Mouse (Mus musculus) liver, postnatal 0 days (tissue): ENCODE results near the gene Anks1b. TPM values are rescaled to one million over a fixed set of nuclear protein-coding genes. Genes with fewer than 3 reads are reported as not detected.

ENCODE experiments used
- ATAC-seq: fragments of 200-750 bp; cut with Nextera tagmentation; 2 replicates; pipeline ENCODE4 v1.8.0; 2017; ENCODE audit warnings: mild to moderate bottlenecking, moderate library complexity
- DNase-seq: peaks from one replicate; pipeline ENCODE4 v3.0.0-alpha.2; 2016
- H3K27ac ChIP-seq: fragments of 300-500 bp; sonication (generic); 2 replicates; pipeline ENCODE4 v1.5.1; 2014; ENCODE audit warnings: antibody characterized with exemption, moderate library complexity, mild to moderate bottlenecking, low read depth
- H3K27me3 ChIP-seq: fragments of 300-500 bp; sonication (generic); 2 replicates; pipeline ENCODE4 v1.6.1; 2014; ENCODE audit warnings: low read length, control low read depth, mixed read lengths; ENCODE audit not compliant: insufficient read depth
- H3K36me3 ChIP-seq: fragments of 300-500 bp; sonication (generic); replicated peaks from 2 replicates; pipeline ENCODE4 v1.6.1; 2014; ENCODE audit warnings: mild to moderate bottlenecking, control low read depth, low read length, moderate library complexity, mixed read lengths; ENCODE audit not compliant: insufficient read depth
- H3K4me1 ChIP-seq: fragments of 300-500 bp; sonication (generic); 2 replicates; pipeline ENCODE4 v1.6.1; 2014; ENCODE audit warnings: antibody characterized with exemption, mild to moderate bottlenecking, control low read depth; ENCODE audit not compliant: insufficient read depth
- H3K4me2 ChIP-seq: fragments of 300-500 bp; sonication (generic); 2 replicates; pipeline ENCODE4 v1.6.1; 2014; ENCODE audit warnings: low read depth, mild to moderate bottlenecking, low read length, moderate library complexity, mixed read lengths
- H3K4me3 ChIP-seq: fragments of 300-500 bp; sonication (generic); 2 replicates; pipeline ENCODE4 v1.5.1; 2014; ENCODE audit warnings: low read depth, low read length
- H3K9ac ChIP-seq: fragments of 300-500 bp; sonication (generic); replicated peaks from 2 replicates; pipeline ENCODE4 v1.6.1; 2014; ENCODE audit warnings: mild to moderate bottlenecking, moderate library complexity
- H3K9me3 ChIP-seq: fragments of 300-500 bp; sonication (generic); 2 replicates; pipeline ENCODE4 v1.6.1; 2016; ENCODE audit warnings: mild to moderate bottlenecking, control low read depth, low read length, mixed read lengths
- CTCF ChIP-seq: sonication (generic); IDR thresholded peaks from 2 replicates; pipeline ENCODE4 v1.5.1; 2016; ENCODE audit warnings: antibody characterized with exemption, low read depth
- EP300 ChIP-seq: IDR thresholded peaks from 2 replicates; pipeline ENCODE4 v1.6.1; 2016; ENCODE audit warnings: antibody characterized with exemption, low read depth, mild to moderate bottlenecking
- WGBS: fragments of 180-500 bp; shearing (Covaris S2); extraction: QIAGEN DNeasy Blood & Tissue Kit; methylation state at CpG from one replicate; pipeline ENCODE4 v1.1.7; 2014; ENCODE audit not compliant: insufficient replicate concordance; 5-methylcytosine and 5-hydroxymethylcytosine counted together
- polyA plus RNA-seq: library from polyadenylated mRNA; unstranded; fragments of >200 nt; fragmentation: Nextera tagmentation; extraction: Ambion mirVana; gene quantifications from 2 replicates; pipeline ENCODE4 v1.2.1, GENCODE M21; 2015

Anks1b gene
- polyA plus RNA-seq, 1 experiment from 2014 or later: not detected

DNA sequence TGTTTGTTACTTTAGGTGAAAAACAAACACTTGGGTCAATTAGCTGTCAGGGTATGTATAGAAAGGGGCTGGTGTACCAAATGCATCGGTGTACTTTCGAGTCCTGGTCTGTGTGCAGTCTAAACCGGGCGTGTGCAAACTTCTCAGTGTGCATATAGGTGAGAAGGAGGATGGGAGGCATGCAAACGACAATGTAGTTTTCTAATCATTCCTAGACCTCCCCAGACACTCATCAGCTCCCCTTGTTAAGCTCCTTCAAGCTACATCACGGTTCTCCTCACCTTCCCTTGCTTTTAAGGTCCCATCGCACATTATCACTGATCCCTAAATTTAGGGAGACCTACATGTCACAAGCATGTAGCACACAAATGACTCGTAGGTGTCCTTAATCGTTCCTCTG, 704.5 kb downstream of the Anks1b start:
- Histone ChIP-seq H3K36me3 (no peaks in the 10 kb centered on the region), H3K4me3 (no peak overlapping the region), H3K4me1 (no peaks in the 10 kb centered on the region), H3K27me3 (no peaks in the 10 kb centered on the region), H3K27ac (no peak overlapping the region), H3K9me3 (no peaks in the 10 kb centered on the region), H3K4me2 (no peak overlapping the region), H3K9ac (no peak overlapping the region)
- ATAC-seq: no peak
- no peak for DNase-seq
- WGBS: 61% methylated on average over 9 of the region's 9 CpGs
- TF ChIP-seq EP300 (no peak), CTCF (no peak)

DNA sequence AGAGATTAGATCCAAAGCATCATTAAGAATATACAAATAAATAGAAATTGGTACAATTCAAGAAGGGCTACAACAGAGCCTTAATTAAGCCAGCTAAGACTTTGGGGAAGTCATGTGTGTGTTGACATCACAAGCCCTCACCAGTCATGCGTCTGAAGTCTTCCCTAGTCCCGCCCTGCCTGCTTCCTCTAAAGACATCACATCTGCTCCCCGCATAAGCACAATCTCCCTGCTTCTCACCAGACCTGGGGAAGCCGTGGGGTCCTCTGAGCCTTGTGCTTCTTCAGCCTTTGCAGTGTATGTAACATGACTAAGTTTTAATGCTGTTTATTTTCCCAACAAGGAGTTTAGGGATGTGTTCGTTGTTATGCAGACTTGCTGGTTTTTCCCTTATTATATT, 706.7 kb downstream of the Anks1b start:
- H3K9ac ChIP-seq: no peak overlapping the region
- ATAC-seq (no peak), DNase-seq (no peak)
- H3K27ac ChIP-seq: no peak overlapping the region
- no peak overlapping the region for H3K4me2 ChIP-seq
- no peak for TF ChIP-seq EP300
- no peak for TF ChIP-seq CTCF
- no peaks in the 10 kb centered on the region for H3K4me1 ChIP-seq
- H3K4me3 ChIP-seq: no peak overlapping the region
- 64% methylated on average over 5 of the region's 5 CpGs for WGBS
- no peaks in the 10 kb centered on the region for H3K36me3 ChIP-seq
- H3K9me3 ChIP-seq: no peaks in the 10 kb centered on the region
- no peaks in the 10 kb centered on the region for H3K27me3 ChIP-seq

DNA sequence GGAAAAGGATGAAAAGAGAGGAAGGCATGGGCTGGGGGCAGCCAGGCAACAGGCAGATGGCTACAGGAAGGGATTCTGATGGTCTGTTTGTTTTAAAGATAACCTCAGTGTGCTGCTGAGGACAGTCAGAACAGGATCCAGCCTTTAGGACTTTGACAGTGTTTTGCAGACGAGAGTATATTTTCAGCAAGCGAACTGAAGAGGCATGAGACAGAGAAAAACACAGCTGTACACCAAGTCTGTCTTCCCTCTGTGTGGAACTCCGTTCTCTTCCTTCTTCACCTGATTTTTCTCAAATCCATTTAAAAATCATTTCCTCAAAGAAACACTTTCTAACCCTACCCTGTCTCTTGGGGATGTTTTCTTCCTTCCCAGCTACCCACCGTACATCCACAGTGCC, 710.7 kb downstream of the Anks1b start:
- Histone ChIP-seq H3K9ac (no peak overlapping the region), H3K27me3 (no peaks in the 10 kb centered on the region), H3K4me2 (no peak overlapping the region), H3K9me3 (no peaks in the 10 kb centered on the region), H3K4me1 (no peaks in the 10 kb centered on the region), H3K36me3 (no peaks in the 10 kb centered on the region), H3K4me3 (no peak overlapping the region), H3K27ac (no peak overlapping the region)
- ATAC-seq: no peak
- WGBS: 57% methylated on average over 4 of the region's 4 CpGs
- DNase-seq: no peak
- TF ChIP-seq CTCF (no peak), EP300 (no peak)

DNA sequence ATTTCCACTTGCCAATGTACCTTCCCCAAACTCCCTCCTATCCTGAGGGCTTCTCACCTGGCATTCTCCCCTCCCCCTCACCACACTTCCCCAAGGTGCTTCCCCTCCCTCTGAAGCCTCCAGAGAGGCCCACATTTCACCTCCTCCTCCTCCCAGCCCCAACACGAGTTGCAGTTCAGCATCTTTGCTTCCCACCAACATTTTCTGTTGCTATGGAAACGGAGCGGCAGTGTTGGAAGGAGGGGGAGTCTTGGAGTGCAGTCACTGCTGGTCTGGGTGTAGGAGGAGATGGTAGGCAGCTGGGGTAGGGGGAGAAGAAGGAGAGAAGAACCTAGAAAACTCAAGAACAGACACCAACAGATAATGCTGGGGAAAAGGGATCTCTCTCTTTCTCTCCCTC, 722.8 kb downstream of the Anks1b start:
- TF ChIP-seq CTCF (no peak), EP300 (no peak)
- Histone ChIP-seq H3K4me2 (no peak overlapping the region), H3K9ac (no peak overlapping the region), H3K4me3 (no peak overlapping the region), H3K9me3 (peaks cover 3% of the 10 kb centered on the region; the same call in 1 of the 2 replicates), H3K36me3 (no peaks in the 10 kb centered on the region), H3K27ac (no peak overlapping the region), H3K27me3 (no peaks in the 10 kb centered on the region), H3K4me1 (no peaks in the 10 kb centered on the region)
- 28% methylated on average over 3 of the region's 3 CpGs for WGBS
- no peak for DNase-seq
- no peak for ATAC-seq

DNA sequence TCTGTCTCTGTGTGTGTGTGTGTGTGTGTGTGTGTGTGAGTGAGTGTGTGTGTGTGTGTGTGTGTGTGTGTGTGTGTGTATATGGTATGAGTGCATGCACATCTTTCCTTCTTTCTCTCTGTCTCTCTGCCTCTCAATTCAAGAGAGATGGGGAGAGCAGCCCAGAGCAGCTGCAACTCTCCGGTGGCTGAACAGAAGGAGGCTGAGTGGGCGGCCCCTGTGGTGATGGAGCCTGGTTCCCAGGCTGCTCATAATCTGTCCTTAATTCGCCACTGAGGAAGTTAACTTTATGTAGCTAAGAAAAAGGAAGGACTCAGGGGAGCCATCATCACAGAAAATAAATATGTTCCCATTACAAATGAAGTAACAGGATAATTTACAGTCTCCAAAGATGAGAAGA, 723.3 kb downstream of the Anks1b start:
- Histone ChIP-seq H3K4me2 (no peak overlapping the region), H3K27me3 (no peaks in the 10 kb centered on the region), H3K9ac (no peak overlapping the region), H3K36me3 (no peaks in the 10 kb centered on the region), H3K4me3 (no peak overlapping the region), H3K27ac (no peak overlapping the region), H3K9me3 (no peaks in the 10 kb centered on the region; the same call in 1 of the 2 replicates), H3K4me1 (no peaks in the 10 kb centered on the region)
- TF ChIP-seq EP300: no peak
- no peak for TF ChIP-seq CTCF
- ATAC-seq (no peak), DNase-seq (no peak)
- 47% methylated on average over 3 of the region's 3 CpGs for WGBS

DNA sequence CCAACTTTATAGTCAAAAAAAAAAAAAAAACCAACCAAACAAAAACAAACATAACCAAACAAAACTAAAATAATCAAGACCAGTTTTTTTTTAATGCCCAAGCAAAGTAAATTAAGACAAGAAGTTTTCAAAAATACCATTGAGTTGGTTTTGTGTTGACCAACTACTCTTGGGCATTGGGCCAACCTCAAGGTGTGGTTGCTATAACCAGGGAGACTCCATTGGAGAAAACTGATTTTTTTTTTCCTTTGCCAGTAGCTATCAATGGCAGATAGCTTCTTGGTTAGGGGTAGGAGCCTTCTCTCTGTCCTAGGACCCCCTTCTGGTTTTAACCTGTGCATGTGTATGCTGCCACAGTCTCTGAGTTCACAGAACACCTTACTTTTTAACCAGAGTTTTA, 725.8 kb downstream of the Anks1b start:
- TF ChIP-seq CTCF (no peak), EP300 (no peak)

DNA sequence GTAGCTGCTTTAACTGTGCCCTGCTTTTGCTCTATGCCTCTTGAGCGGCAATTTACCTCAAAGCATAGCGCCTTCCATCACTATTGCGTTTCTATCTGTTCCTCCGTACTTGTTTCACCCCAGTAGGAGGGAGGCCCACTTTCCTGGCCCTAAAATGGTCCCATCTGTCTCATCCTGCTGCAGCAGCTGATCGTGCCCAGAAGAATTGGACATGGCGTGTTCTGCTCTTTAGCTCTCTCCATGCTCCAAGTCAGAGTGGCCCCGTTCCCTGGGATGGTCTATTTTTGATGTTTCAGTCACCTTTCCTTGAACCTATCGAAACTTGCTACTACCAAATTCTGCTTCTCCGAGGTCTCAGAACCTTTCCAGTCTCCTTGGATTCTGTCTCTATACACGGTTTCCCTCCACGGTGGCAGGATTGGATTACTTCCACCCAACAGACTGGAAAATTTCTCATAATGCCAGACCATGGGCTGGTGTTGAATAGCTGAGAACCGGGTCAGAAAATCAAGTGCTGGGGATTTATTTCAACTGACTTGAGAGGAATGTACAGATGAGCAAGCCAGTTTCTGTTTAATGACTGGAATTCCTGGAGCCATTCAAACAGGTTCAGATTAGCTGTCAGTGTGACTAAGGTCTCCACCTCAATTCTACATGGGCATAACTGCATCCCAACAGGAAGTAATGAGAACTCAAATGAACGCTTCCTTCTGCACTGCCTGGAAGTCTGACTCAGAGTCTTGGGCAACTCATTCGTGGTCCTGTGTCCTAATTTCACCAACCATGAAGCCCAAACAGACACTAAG, 726.6 kb downstream of the Anks1b start:
- 76% methylated on average over 14 of the region's 14 CpGs for WGBS
- ATAC-seq (no peak), DNase-seq (no peak)
- H3K4me2 ChIP-seq: no peak overlapping the region
- H3K27me3 ChIP-seq: no peaks in the 10 kb centered on the region
- TF ChIP-seq CTCF (no peak), EP300 (no peak)
- H3K27ac ChIP-seq: no peak overlapping the region
- H3K9ac ChIP-seq: no peak overlapping the region
- no peaks in the 10 kb centered on the region for H3K4me1 ChIP-seq
- no peaks in the 10 kb centered on the region for H3K9me3 ChIP-seq
- no peaks in the 10 kb centered on the region for H3K36me3 ChIP-seq
- no peak overlapping the region for H3K4me3 ChIP-seq

More for the DNA sequence above, 725.8 kb downstream of the Anks1b start:
- H3K4me1 ChIP-seq: no peaks in the 10 kb centered on the region
- no peak overlapping the region for H3K9ac ChIP-seq
- H3K27ac ChIP-seq: no peak overlapping the region
- H3K9me3 ChIP-seq: no peaks in the 10 kb centered on the region
- H3K27me3 ChIP-seq: no peaks in the 10 kb centered on the region
- ATAC-seq: no peak
- H3K4me3 ChIP-seq: no peak overlapping the region
- DNase-seq: no peak
- no peaks in the 10 kb centered on the region for H3K36me3 ChIP-seq
- H3K4me2 ChIP-seq: no peak overlapping the region
